Mouse (Mus musculus) hindbrain, embryonic 12.5 days (tissue): ENCODE data around the gene Olfr1358. TPM values are rescaled to one million over a fixed set of nuclear protein-coding genes. Genes with fewer than 3 reads are reported as not detected.
"Not testable (repeated sequence)": the region's sequence is repeated elsewhere in the genome, so short reads cannot be mapped to it uniquely, and the experiment has no call there.

Source experiments
- ATAC-seq: fragments of 200-750 bp; cut with Nextera tagmentation; 2 replicates; pipeline ENCODE4 v1.8.0; 2017; ENCODE audit warnings: moderate TSS enrichment; ENCODE audit not compliant: low FRiP score
- H3K27ac ChIP-seq: fragments of 300-500 bp; sonication (generic); 2 replicates; pipeline ENCODE4 v1.5.1; 2016; ENCODE audit warnings: mild to moderate bottlenecking
- H3K27me3 ChIP-seq: fragments of 300-500 bp; sonication (generic); 2 replicates; pipeline ENCODE4 v1.6.1; 2016; ENCODE audit warnings: mild to moderate bottlenecking
- H3K36me3 ChIP-seq: fragments of 300-500 bp; sonication (generic); 2 replicates; pipeline ENCODE4 v1.6.1; 2016; ENCODE audit warnings: mild to moderate bottlenecking
- H3K4me1 ChIP-seq: fragments of 300-500 bp; sonication (generic); 2 replicates; pipeline ENCODE4 v1.6.1; 2016
- H3K4me2 ChIP-seq: fragments of 300-500 bp; sonication (generic); replicated peaks from 2 replicates; pipeline ENCODE4 v1.6.1; 2016; ENCODE audit warnings: mild to moderate bottlenecking
- H3K4me3 ChIP-seq: fragments of 300-500 bp; sonication (generic); 2 replicates; pipeline ENCODE4 v1.5.1; 2016; ENCODE audit warnings: mild to moderate bottlenecking
- H3K9ac ChIP-seq: fragments of 300-500 bp; sonication (generic); 2 replicates; pipeline ENCODE4 v1.6.1; 2016; ENCODE audit warnings: mild to moderate bottlenecking, moderate library complexity
- H3K9me3 ChIP-seq: fragments of 300-500 bp; sonication (generic); replicated peaks from 2 replicates; pipeline ENCODE4 v1.6.1; 2016; ENCODE audit warnings: mild to moderate bottlenecking
- WGBS: fragments of 180-500 bp; shearing (Covaris S2); methylation state at CpG from one replicate; pipeline ENCODE4 v1.1.7; 2016; 5-methylcytosine and 5-hydroxymethylcytosine counted together
- polyA plus RNA-seq: library from polyadenylated mRNA; unstranded; fragments of >200 nt; fragmentation: Nextera tagmentation; extraction: Ambion mirVana; gene quantifications from 2 replicates; pipeline ENCODE4 v1.2.1, GENCODE M21; 2016

Olfr1358 gene
- polyA plus RNA-seq, 1 experiment from 2014 or later = not detected

GRCm38 (mm10) chr10:78487431-78488086, 29.7 kb upstream of the Olfr1358 start:
- Histone ChIP-seq H3K4me2 (peak overlapping the region; percentile 49), H3K36me3 (no peaks in the 10 kb centered on the region), H3K4me1 (peaks cover 3% of the 10 kb centered on the region; the same call in 1 of the 2 replicates), H3K27ac (no peak overlapping the region), H3K4me3 (peak overlapping the region; percentile 21), H3K9me3 (no peaks in the 10 kb centered on the region), H3K27me3 (peaks cover 14% of the 10 kb centered on the region), H3K9ac (no peak overlapping the region)
- WGBS = 9% methylated on average over 26 of the region's 26 CpGs
- peak; percentile 55; the same call in 1 of the 2 replicates for ATAC-seq

- no peak overlapping the region for H3K4me2 ChIP-seq
- no peak overlapping the region for H3K27ac ChIP-seq
- no peaks in the 10 kb centered on the region for H3K27me3 ChIP-seq
- H3K9ac ChIP-seq = no peak overlapping the region
- no peak for ATAC-seq
- no peaks in the 10 kb centered on the region for H3K36me3 ChIP-seq
- H3K9me3 ChIP-seq = 0 out of 2 replicates have a peak, but pooled peaks cover 2% of the 10 kb centered on the region
- H3K4me3 ChIP-seq = no peak overlapping the region
- H3K4me1 ChIP-seq = no peaks in the 10 kb centered on the region
- WGBS = 79% methylated on average over 6 of the region's 6 CpGs
Observed at GRCm38 (mm10) chr10:78502986-78503733, 14.1 kb upstream of the Olfr1358 start.

GRCm38 (mm10) chr10:78519792-78520191, 2.6 kb downstream of the Olfr1358 start:
- H3K9me3 ChIP-seq = no peaks in the 10 kb centered on the region
- no peak for ATAC-seq
- no peak overlapping the region for H3K9ac ChIP-seq
- no peaks in the 10 kb centered on the region for H3K36me3 ChIP-seq
- no peak overlapping the region for H3K27ac ChIP-seq
- no peaks in the 10 kb centered on the region for H3K27me3 ChIP-seq
- H3K4me2 ChIP-seq = no peak overlapping the region
- WGBS = 89% methylated on average over 9 of the region's 9 CpGs
- H3K4me3 ChIP-seq = no peak overlapping the region
- H3K4me1 ChIP-seq = no peaks in the 10 kb centered on the region

DNA sequence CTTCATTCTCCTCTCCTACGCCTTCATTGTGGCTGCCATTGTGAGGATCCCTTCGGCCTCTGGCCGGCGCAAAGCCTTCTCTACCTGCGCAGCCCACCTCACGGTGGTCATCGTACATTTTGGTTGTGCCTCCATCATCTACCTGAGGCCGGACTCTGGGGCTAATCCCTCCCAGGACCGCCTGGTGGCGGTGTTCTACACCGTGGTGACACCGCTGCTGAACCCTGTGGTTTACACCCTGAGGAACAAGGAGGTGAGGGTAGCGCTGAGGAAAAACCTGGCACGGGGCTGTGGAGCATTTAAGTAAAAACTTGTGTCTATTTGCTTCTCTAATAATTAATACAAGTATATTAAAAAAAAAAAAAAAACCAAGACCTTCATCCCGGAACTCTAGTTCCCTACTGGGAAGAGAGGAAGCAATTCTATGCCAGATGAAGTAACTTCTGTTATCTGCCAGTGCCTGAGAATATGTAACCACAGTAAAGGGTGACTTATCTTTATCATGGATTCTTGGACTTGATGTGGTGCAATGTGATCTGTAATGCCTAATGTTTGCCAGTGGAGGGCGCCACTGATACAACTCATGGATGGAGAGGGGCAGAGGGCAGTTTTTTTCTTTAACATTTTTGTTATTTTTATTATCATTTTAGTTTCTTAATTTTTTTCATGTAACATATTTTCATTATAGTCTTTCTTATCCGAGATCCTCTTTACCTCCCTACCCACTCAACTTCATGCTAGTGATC, 3.2 kb downstream of the Olfr1358 start:
- no peaks in the 10 kb centered on the region for H3K4me1 ChIP-seq
- WGBS = 53% methylated on average over 17 of the region's 17 CpGs
- no peak overlapping the region for H3K4me3 ChIP-seq
- H3K27me3 ChIP-seq = no peaks in the 10 kb centered on the region
- no peaks in the 10 kb centered on the region for H3K36me3 ChIP-seq
- no peaks in the 10 kb centered on the region for H3K9me3 ChIP-seq
- no peak overlapping the region for H3K27ac ChIP-seq
- no peak overlapping the region for H3K9ac ChIP-seq
- H3K4me2 ChIP-seq = no peak overlapping the region
- no peak for ATAC-seq

DNA sequence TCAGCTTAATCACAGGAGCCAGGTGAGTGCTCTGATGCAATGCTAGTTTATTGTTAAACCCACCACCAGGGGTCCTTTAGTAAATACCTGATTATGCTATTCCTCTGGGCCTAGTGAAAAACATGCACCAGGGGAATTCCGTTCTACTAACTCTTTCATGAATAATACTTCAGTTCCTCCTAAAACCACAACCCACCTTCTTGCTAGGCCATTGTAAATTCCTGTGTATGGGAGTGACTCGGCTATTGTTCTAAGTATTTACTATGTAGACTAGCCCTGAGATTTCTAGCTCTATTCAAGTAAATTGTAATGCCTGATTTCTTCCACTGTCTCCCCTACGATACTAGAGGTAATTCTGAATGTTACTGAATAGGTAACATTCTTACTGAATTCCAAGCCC, 7.8 kb downstream of the Olfr1358 start:
- not testable (repeated sequence) for ATAC-seq
- WGBS = 51% methylated on average over 3 of the region's 3 CpGs

DNA sequence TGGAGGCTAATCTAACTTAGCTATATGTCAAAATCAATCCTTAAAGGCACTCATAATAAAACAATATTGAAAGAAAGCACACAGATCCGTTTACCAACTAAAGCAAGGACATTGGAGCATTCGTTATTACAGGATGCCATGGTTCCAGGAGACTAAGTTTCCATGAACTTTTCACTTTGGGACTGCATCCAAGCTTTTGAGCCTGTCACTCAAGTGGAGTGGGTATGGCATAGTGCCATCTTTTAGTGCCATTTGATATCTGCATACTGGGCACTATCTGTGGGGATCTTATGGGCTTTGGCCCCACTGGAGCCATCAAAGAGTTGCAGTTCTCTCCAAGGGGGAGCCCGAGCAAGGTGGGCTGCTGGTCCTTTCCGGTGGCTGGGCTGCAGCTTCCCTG, 8.3 kb downstream of the Olfr1358 start:
- Histone ChIP-seq H3K4me1 (no peaks in the 10 kb centered on the region), H3K4me3 (no peak overlapping the region), H3K27me3 (no peaks in the 10 kb centered on the region), H3K27ac (no peak overlapping the region), H3K36me3 (no peaks in the 10 kb centered on the region), H3K4me2 (no peak overlapping the region), H3K9ac (no peak overlapping the region), H3K9me3 (no peaks in the 10 kb centered on the region)
- WGBS = 62% methylated on average over 4 of the region's 4 CpGs
- ATAC-seq = no peak

More for the DNA sequence above, 7.8 kb downstream of the Olfr1358 start:
- H3K4me2 ChIP-seq, H3K36me3 ChIP-seq, H3K9ac ChIP-seq, H3K9me3 ChIP-seq, H3K4me1 ChIP-seq, H3K27ac ChIP-seq, H3K4me3 ChIP-seq, H3K27me3 ChIP-seq: not testable (repeated sequence)

DNA sequence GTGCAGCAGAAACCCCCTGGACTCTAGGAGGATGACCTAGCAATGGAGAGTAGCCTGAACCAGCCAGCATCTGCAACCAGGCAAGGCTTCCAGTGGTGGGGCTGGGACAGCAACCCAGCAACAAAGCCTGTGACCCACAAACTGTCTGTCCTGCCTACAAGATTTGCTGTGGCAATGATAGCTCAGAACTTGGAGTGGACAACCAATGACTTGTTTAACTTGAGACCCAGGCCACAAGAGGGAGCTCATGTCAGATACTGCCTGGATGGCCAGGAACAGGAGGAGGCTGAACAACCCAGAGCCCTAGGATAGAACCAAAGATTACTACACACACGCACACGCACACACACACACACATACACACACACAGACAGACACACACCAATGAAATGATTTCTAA, 23.7 kb downstream of the Olfr1358 start:
- Histone ChIP-seq H3K4me2 (no peak overlapping the region), H3K9me3 (no peaks in the 10 kb centered on the region), H3K27ac (no peak overlapping the region), H3K4me1 (no peaks in the 10 kb centered on the region), H3K36me3 (no peaks in the 10 kb centered on the region), H3K4me3 (no peak overlapping the region), H3K27me3 (no peaks in the 10 kb centered on the region), H3K9ac (no peak overlapping the region)
- 58% methylated on average over 2 of the region's 2 CpGs for WGBS
- ATAC-seq = no peak

GRCm38 (mm10) chr10:78565070-78565469, 47.8 kb downstream of the Olfr1358 start:
- Histone ChIP-seq H3K9me3 (no peaks in the 10 kb centered on the region), H3K27ac (no peak overlapping the region), H3K36me3 (no peaks in the 10 kb centered on the region), H3K27me3 (no peaks in the 10 kb centered on the region), H3K4me2 (no peak overlapping the region), H3K4me3 (no peak overlapping the region), H3K9ac (no peak overlapping the region), H3K4me1 (no peaks in the 10 kb centered on the region)
- WGBS = 95% methylated on average over 1 of the region's 1 CpGs
- no peak for ATAC-seq

- H3K36me3 ChIP-seq = no peaks in the 10 kb centered on the region
- 84% methylated on average over 3 of the region's 3 CpGs for WGBS
- H3K4me2 ChIP-seq = no peak overlapping the region
- no peaks in the 10 kb centered on the region for H3K9me3 ChIP-seq
- no peak overlapping the region for H3K27ac ChIP-seq
- no peak overlapping the region for H3K9ac ChIP-seq
- 0 out of 2 replicates have a peak, but pooled peaks cover 5% of the 10 kb centered on the region for H3K4me1 ChIP-seq
- ATAC-seq = no peak
- H3K27me3 ChIP-seq = no peaks in the 10 kb centered on the region
- no peak overlapping the region for H3K4me3 ChIP-seq
Observed at GRCm38 (mm10) chr10:78569191-78569590, 52.0 kb downstream of the Olfr1358 start.

DNA sequence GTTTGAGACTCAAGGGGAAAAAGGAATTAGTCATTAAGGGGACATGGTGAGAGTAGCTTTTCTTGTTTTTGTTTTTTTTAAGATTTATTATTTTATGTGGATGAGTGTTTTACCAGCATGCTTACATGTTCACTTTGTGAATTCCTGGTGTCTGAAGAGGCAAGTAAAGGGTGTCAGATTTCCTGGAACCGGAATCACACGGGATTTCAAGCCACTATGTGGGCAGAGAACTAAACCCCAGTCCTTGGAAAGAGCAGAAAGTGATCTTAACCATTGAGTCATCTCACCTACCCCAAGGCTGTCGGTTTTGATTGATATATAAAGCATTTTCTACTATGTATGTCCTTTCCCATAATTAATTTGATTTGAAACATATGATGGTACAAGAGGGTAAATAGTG, 52.5 kb downstream of the Olfr1358 start:
- ATAC-seq = no peak
- Histone ChIP-seq H3K36me3 (no peaks in the 10 kb centered on the region), H3K9me3 (no peaks in the 10 kb centered on the region), H3K4me3 (no peak overlapping the region), H3K4me2 (no peak overlapping the region), H3K27ac (no peak overlapping the region), H3K4me1 (0 out of 2 replicates have a peak, but pooled peaks cover 5% of the 10 kb centered on the region), H3K9ac (no peak overlapping the region), H3K27me3 (no peaks in the 10 kb centered on the region)
- WGBS = 63% methylated on average over 3 of the region's 3 CpGs
